Mouse (Mus musculus) fat pad, adult 2 months (tissue): ENCODE data around the gene AC170998.1.
"Not testable (repeated sequence)": the region's sequence is repeated elsewhere in the genome, so short reads cannot be mapped to it uniquely, and the experiment has no call there.

ENCODE experiments used
- DNase-seq: peaks from one replicate; pipeline ENCODE4 v3.0.0-alpha.2; 2011; ENCODE audit warnings: low read depth, low spot score; ENCODE audit errors: extremely low read depth

The AC170998.1 gene

DNA sequence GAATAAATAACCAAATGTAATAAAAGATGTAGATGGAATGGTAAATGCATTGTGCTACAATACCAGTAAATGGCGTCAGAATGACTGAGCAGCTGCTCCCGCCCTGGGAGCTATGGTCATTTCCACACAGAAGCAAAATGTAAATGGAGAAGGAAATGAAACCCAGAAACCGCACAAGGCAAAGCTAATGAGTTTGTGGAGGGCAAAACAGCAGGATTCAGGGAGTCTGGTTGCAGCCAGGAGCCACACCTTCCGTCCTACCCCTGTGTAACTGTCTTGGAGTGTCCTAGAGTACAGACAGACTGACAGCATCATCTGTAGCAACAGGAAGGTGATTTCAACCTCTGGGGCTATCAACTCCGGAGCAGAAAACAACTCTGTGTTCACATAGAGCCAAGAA lies 30.6 kb downstream of the AC170998.1 start:
- no peak for DNase-seq

DNA sequence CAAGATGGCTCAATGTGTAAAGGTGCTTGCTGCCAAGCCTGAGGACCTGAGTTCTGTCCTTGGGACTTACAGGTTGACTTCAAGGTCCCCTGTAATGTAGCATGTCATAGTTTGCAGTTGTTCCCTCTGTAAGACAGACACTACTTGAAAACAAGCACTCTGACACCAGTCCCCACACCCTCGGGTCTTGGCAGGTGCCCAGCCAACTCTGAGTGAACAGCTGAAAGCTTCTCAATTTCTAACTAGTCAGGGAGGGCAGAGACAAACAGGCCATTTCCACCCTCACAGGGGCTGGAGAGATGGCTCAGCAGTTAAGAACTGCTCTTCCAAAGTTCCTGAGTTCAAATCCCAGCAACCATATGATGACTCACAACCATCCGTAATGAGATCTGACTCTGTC lies 31.6 kb downstream of the AC170998.1 start:
- no peak for DNase-seq

DNA sequence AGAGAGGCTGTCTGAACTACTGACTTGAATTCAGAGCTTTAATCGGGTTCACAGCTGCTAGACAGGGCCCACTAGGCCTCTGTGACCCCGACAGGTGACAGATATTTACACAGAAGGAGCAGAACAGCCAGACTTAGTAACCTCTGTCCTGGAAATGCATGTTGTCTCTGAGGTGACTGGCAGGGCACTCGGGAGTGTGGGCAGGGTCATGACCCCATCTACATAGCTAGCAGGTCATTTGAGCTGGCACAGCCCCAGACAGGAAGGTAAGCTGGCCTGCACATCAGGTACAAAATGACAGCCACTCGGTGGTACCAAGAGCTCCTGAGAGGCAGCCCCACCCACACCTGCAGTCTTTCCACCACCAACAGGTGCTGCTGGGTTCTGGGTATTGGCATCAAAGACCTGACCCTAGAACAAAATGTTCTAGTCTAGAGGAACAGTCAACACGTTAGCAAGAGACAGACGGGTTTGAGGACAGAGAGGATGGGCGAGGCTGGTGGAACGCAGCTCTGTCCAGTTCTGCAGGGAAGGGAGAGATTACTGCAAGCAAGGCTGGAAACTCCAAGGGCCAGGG lies 34.9 kb downstream of the AC170998.1 start:
- DNase-seq = no peak

DNA sequence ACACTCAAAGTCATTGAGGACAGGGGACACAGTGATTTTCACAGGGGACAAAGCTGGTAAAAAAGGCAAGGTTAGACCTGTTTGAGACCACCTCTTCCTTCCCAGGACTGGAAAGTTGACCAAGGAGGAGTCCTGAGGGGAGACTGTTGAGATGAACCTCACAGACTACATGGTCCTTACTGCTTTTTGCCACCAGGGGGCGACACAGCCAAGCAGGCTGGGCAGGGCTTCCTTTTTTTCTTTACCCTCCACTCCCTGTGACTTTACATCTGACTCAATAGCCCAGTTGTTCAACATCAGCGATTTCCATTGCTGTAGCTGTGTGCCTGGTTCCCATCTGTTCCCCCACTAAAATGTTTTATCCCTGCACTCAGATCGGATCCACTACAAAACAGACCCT lies 36.0 kb downstream of the AC170998.1 start:
- DNase-seq = no peak

DNA sequence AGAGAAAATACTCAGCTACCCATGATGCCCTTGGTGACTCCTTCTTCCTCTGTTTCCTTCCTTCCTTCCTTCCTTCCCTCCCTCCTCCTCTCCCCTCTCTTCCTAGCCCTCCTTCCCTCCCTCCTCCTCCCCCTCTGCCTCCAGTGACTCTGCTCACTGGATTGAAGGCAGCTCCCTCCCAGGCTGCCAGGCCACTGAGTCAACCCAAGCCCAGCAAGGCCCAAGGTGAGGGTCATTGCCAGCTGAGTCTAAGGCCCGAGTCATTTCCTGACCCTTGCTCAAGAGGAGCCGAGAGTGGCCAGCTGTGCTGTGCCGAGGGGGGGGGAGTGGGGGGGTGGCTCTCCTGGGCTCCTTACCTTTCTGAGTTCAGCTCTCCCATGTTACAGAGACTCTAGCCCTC lies 40.3 kb downstream of the AC170998.1 start:
- DNase-seq = no peak

DNA sequence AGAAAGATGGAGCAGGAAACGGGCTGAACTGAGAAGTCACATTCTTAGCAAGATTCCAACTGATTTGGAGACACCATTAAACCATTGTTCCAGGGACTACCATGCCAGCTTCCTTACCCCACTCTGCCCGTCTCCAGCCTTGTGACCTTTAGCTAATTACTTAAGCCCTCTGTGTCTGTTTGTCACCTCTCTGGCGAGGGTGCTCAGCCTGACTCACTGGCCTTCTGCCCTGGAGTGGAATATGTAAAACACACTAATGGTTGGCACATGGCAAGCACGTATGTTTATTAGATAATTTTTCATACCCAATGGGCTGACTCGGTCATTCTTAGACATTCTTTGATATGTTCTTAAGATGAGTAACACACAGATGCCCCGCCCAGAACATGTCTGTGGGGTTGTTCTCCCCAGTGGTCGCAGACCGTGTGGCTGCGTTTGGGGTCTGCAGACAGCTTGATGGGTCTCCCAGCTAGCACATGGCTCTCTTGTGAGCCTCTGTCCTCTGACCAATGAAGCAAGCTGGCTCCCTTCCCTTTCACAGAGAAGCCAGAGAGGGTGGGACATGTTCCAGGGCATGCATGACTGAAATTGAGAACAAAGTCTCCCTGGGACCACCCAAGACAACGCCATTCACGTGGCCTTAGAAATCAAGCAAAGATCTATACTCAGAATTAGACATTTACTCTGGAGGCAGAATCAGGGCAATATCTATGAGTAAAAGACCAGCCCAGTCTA lies 41.1 kb downstream of the AC170998.1 start:
- no peak for DNase-seq

DNA sequence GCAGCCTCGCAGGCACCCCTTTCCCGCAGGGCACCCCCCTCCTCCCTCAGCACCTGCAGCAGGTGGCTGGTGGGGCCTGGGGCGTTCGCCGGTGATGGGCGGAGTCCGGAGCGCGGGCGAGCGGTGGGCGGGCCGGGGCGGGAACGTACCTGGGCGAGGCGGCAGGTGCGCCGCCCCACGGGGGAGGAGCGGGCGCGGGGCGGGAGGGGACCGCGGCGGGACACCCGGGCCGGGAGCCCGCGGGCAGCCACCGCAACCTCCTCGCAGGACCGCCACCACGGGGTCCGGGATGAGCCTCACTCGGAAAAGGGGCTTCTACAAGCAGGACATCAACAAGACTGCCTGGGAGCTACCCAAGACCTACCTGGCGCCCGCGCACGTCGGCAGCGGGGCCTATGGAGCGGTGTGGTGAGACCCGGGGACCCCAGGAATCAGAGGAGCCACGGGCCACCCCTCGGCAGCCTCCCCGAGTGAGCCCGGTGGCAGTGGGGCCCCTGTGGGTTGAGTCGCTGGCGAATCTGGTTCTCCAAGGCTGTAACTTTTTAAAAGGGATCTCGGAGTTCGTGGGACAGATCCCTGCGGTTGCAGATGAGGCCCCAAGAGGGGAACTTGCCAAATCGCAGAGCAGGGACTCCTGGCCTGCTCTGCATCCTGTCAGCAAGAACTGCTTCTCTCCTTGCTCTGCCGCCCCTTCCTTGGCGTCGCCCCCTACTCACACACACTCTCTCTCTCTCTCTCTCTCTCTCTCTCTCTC lies 43.4 kb downstream of the AC170998.1 start, which contains the start of gene Mapk13:
Mapk13 (plus strand) TSS at position 177 of the 754 bp plus-strand sequence.
- DNase-seq = no peak

DNA sequence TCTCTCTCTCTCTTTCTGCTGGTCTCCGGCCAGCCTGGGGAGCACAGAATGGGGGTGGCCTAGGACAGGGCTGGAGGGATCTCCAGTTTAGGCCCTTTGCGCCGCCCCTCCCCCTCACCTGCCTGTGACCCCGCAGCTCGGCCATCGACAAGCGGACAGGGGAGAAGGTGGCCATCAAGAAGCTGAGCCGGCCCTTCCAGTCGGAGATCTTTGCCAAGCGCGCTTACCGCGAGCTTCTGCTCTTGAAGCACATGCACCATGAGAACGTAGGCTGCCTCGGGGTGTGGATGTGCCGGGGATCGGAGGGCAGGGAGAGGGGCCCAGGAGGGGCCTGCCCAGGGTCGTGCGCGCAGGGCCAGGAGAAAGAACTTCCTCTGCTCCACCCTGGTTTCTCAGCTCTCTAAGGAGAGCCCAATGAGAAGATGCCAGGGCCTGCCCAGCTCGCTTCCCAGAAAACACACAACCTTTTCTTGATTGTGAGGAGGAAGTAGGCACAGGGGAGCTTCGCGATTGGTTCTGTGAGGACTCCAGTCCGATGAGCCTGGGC lies 44.1 kb downstream of the AC170998.1 start:
- DNase-seq = no peak

DNA sequence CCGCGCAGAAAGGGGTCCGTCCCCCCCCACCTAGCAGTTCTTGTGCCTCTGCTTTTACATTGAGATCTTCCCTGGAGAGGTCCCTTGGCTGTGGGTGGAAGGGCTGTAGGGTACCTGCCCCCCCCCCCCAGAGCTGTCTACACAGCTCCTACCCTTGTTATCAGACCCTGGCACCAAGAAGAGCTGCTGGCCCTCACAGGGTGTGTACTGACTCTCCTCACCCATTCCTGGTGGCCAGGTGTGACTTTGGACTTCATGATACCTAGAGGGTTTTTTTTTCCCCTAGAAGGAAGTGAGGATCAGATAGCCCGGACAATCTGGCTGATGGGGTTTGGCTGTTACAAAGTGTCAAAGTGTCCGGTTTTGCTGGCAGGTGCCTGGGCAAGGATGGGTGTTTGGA lies 45.4 kb downstream of the AC170998.1 start:
- DNase-seq = no peak

DNA sequence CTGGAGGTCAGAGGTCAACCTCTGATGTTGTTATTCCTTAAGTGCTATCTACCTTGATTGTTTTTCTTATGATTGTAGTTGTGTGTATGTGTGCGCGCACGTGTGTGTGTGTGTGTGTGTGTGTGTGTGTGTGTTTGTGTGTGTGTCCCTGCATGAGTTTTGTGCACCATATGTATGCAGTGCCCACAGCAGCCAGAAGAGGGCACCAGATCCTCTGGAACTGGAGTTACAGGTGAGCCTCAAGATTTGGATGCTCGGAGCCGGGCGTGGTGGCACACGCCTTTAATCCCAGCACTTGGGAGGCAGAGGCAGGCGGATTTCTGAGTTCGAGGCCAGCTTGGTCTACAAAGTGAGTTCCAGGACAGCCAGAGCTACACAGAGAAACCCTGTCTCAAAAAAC lies 48.4 kb downstream of the AC170998.1 start:
- not testable (repeated sequence) for DNase-seq

DNA sequence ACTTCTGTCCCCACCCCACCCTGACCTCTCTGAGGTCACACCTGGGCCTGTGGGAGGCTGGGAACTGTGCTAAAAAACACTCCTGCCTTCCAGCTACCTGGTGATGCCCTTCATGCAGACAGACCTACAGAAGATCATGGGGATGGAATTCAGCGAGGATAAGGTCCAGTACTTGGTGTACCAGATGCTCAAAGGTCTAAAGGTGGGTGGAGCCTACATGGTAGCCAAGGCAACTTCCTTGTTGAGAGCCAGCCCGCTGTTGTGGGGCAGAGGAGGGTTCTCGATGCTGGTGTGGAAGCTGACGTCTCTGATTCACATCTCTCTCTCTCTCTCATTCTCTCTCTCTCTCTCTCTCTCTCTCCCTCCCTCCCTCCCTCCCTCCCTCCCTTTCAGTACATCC lies 49.3 kb downstream of the AC170998.1 start:
- no peak for DNase-seq
